Mouse (Mus musculus) embryo, embryonic 10.5 days (tissue): ENCODE results near the gene Gclm.

Source experiments
- DNase-seq: peaks from one replicate; pipeline ENCODE4 v3.0.0-alpha.2; 2015; ENCODE audit warnings: low spot score

The Gclm gene

DNA sequence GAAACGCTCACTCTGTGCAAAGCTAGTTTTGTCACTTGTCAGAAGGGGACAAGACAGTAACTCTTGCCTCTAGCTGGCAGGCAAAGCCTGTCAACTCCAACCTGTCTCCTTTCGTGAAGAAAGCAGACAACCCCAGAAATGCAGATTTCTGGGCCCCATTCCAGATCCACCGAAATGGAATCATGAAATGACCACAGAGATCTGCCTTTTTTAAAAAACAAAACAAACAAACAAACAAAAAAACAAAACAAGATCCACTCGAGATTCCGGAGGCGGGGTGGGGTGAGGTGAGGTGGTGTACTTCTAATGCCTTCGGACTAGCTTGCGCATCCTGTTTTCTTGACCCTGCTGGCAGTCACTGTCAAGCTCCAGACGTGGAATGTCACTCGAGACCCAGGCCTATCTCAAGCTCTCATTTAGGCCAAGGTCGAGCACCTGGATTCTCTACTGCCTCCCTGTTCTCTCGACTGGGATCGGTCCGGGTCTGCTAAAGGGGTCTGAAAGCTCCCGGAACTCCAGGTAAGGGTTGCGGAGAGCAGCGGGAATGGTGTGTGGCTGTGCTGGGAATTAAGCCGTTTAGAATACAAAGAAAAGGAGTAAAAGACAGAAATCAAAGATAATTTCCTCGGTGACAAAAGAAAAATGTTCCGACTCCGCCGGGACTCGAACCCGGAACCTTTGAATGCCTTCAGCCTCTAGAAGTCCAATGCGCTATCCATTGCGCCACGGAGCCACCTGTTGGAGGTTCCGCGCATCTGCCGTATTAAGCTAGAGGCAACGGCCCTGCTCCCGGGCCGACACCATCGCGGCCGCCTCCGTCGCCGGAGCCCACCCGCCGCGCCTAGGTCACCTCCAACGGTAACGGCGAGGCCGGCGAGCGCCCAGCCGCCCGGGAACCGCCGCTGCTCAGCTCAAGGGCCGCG lies 47.2 kb downstream of the Gclm start:
- peak; percentile 94 for DNase-seq

DNA sequence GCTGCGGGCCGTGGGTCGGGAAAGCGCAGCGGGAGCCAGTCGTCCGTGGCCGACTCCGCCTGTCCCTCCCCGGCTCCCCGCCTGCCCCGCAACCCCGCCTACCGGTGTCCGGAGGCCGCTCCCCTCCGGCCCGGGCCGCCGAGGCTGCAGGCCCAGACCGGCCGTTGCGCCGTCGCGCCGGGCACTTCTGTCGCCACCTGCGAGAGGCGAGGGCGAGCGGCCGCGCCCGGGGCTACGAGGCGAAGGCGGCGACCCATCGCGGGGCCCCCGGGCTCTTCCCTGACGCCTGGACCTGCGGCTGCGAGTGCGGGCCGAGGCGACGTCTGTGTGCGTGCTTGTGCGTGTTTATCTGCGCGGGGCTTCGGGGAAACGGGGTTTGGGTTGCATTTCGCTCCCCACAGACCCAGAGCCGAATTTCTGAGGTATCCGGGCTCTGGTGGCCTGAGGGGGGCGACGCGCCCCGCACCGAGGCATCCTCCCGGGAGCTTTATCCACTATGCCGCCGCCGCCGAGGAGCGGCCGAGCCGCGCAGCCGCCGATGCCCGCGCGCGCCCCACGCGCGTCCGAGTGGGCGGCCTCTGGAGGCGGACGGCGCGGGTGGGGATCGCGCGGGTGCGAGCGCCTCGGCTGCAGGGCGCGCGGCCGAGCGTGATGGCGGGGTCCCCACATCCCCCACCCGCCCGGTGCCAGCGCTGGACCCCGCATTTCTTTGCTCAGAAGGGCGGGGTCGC lies 48.0 kb downstream of the Gclm start:
- DNase-seq, result peak; percentile 79

DNA sequence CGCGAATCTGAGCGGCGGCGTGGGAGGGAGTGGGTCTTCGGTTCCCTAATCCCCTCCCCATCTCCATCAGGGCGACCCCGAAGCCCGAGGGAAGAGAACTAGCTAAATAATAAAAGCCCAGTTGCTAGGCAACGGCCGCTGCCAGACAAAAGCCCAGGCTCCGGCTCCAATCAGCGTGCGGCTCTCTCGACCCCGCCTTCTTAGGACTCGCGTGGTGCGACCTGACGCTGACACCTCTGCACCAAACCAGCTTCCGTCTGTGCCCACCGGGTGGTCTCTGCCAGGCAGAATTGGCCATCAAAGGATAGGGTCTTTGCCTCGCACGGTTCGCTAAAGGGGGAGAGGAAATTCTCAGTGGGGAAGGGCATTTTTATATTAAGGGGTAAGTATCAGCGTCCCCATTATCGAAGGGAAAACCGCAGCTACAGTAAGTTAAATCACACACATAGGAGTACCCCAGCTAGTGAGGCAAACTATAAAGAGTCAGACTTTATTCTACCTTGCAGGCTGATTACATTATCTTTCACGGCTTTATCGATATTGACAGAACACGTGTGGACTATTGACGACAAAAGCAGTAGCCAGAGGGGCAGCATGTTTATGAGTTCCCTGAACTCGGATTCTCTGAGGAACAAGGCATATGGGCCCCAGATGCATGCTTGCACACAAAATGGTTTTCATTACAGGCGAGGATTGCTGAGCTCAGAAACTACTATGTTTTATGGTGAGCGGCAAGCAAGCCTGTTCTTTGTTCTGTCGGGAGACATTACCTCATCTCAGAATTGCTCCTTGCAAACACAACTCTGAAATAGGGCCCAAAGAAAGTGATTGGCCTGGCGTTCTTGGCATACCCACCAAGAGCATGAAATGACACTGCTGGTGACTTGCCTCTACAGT lies 48.8 kb downstream of the Gclm start, which contains the start of gene Bcar3:
Gene Bcar3, plus strand, starts transcription at position 183 of the 897 bp plus-strand sequence.
- peak; percentile 98 for DNase-seq

DNA sequence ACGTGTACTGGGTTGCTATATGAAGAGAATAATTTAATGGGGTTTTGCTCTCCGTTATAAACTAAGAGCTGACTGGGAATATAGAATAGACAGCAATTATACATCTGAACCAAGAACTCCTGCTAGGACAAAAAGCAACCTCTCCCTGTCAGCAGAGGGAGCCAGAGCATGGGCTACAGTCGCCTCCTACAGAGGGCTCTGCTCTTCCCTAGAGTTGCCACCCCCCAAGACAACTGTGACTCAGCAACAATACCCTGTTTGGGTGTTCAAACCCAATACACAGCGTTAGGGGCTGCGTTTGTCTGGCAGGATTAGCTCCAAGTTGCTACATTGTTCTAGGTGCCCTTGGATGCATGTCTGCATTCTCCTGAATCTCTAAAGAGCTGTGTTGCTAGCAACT lies 50.2 kb downstream of the Gclm start:
- peak; percentile 87 for DNase-seq

DNA sequence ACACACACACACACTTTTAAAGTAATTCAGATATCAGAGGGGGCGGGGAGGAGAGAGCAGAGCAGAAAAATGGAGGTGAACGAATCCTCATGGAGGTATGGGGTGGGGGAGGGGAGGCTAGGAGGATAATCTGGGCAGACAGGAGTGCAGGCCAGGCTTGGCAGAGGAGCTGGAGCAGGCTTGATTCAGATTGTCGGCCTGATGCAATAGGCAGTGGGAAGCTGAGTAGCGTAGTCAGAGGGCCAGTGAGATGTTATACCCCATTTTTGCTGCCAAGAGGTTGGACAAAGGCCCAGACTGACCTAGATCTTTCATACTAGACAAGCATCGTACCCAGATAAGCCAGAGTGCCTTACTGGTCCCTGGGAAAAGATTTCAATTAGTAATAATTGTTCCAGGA lies 51.6 kb downstream of the Gclm start:
- no peak for DNase-seq

DNA sequence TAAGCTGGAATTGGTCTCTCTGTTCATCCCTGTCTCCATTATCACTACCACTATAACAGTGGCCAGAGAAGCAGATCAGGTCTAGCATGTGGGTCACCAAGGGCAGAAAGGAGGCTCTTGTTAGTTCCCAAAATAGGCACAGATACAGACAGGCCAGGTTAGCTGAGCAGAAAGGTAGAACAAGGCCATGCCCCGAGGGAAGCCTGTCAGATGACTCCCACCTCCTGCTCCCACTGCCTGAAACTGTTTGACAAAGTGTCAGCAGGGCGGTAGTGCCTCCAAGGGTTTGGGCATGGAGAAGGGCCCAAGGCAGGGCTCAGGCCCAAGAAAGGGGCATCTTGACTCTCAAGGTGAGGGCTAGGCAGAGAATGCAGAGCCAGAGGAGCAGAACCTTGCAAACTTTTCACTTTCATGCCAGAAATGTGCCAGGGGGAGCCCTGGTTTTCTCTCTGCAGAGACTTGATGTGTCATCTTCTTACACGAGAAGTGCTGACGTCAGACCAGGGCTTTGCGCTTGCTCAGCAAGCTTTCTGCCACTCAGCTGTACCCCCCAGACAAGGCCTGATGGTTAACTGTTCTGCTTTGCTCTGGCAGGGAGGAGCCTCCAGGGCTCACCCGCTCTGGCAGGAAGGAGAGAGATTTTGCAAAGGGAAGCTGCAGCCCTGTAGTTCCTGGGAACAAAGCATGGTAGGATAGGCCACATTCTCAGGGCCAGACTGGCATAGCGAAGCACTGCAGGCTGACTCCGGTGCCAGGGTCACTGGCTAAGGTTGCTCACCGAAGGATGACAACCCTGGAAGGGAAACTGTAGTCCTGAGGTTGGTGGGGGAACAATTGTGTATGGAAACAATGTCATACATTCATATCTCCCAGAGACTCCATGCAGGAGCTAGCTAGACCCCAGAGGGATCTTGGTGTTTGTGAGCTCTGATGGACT lies 55.9 kb downstream of the Gclm start:
- no peak for DNase-seq

DNA sequence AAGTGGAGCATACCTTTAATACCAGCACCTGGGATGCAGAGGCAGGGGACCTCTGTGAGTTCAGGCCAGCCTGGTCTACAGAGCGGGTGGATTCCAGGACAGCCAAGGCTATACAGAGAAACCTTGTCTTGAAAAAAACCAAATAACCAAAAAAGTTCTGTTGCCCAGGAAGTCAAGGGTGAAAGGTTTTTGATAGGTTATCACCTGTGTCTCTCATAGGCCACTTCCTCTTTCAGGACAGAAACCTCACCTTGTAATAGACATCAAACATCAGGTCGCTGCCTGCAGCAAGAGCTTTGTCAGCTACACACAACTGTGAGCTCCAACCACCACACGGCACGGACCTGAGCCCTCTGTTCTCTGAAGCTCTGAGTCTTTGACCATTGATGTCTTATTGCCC lies 59.2 kb downstream of the Gclm start:
- DNase-seq, result no peak

DNA sequence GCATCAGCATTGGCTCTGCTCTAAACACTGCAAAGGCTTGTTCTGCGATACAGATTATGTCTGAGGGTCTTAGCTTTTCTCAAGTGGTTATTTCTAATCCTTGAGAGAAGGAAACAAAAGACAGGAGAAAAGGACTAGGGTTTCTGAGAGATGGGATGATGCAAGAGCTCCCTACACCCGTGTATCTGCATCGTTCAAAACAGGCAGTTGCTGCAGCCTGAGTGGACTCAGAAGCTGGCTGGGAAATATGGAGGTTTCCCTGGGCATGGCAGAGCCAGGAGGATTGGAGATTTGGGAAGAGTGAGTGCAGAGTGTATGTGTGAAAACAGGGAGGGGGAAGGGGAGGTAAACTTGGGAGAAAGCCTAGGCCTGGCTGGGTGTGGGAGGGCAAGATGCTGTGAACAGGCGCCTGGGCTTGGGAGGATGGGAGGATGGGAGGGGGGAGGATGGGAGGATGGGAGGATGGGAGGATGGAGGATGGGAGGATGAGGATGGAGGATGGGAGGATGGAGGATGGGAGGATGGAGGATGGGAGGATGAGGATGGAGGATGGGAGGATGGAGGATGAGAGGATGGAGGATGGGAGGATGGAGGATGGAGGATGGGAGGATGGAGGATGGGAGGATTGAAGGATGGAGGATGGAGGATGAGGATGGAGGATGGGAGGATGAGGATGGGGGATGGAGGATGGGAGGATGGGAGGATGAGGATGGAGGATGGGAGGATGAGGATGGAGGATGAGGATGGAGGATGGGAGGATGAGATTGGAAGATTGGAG lies 62.7 kb downstream of the Gclm start:
- DNase-seq, result no peak

DNA sequence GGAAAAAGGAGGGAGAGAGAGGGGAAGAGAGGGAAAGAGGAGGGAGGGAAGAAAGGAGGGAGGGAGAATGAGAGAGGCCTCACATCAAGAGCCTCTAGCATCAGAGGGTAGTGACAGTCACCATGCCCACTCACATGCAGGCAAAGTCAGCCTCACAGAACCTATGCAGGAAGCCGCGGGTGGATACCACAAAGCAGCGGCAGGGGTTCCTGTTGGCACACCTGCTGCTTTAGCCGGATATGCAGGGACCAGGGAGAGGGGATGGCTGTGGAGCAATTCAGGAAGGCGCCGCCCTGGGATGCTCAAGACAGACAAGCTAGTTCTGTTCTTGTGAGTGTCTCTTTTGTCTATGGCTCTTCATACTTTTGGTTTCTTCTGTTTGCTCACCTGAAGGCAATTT lies 63.6 kb downstream of the Gclm start:
- no peak for DNase-seq

DNA sequence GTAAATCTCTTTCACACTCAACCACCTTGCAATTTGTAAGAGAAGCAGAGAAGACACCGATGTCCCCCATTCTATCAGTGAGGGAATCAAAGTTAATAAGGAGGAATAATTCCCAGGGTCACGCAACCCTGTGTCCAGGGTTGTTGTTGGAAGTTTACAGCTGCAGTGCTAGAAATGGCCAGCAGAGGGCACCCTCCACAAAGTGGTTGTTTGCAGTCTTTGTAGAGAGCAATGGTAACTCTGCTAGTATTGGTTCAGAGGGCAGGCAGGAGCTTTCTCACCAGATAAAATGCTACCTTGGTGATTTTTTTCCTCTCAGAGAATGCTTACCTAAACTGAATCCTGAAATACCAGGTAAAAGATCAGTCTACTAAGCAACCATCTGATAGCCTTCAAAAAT lies 66.7 kb downstream of the Gclm start:
- peak; percentile 93 for DNase-seq

DNA sequence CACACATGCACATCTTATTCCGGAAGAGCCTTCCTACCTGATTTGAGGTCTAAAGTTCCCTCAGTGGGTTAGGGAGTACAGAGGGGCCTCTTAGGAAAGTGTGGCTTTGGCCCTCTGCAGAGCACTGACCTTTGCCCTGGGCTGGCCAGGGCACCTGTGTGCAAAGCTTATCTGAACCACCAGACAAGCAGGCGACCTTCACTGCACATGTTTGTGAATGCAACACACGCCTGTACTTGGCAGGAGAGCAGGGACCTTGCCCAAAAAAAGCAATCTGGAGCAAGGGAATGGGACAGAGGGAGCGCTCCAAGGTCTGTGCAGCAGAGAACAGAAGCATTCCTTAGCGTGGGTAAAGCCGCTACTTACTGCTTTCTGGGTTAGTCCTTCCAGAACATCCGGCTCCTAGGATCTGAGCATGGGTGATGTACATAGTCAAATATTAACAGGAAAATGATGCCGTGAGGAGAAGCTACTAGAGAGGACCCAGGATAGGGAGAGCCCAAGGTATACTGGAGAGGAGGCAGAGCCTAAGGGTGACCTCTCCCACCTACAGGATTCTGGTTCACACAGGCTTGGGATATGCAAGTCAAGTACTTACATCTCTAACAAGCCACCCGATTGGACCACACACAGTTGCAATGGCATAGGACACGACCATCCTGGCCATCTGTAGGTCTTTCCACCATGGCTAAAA lies 67.7 kb downstream of the Gclm start:
- DNase-seq, result no peak

DNA sequence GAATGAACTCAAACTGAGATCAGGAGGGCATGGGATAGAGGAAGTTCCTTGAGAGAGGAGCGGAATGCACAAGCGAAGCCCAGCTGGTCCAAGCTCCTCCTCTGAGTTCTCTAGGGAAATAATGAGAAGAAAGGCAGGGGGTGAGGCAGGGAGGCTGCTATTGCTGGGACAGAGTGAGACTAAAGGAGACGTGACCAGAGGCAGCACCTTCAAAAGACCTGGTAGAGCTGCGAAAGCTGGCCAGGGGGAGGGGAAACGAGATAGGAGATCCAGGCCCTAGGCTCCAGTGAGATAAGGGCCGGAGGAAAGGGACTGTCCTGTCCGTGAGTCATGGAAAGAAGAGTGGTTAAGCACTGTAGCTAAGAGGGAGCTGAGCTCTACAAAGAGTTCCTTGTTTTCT lies 68.6 kb downstream of the Gclm start:
- DNase-seq, result no peak

DNA sequence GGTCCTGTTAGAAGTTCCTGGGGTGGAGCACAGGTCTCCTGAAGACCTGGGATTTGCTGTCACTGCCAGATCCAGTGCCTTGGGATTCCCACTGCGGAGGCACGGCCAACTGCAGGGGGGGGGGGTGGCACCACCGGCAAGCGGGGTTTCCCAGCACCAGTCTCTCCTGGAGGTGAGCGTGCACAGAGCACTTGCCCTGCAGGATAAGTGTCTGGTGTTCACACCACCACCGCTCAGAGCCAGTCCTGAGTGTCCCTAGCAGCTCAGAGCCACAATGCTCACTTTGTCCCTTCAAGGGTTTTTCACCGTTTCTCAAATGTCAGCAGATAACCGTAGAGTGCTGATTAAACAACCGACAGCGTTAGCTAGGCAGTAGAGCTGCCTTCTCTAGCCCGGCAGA lies 71.3 kb downstream of the Gclm start:
- no peak for DNase-seq

DNA sequence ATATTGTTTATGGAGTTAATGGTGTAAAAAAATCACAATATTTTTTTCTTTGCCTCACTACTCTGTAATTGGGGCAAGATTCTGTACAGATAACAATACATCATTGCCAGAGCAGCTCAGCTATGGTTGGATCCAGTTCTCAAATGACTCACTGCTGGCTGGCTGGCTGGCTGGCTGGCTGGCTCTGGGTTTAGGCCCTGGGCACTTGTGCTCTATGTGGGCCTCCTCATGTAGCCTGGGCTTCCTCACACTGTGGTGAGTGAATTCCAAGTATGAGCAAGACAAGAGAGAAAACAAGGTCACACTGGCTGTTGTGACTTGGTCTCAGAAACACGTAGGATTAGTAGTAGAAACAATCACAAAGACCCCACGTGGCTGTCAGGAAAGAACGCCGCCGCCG lies 72.0 kb downstream of the Gclm start:
- no peak for DNase-seq
